Mouse (Mus musculus): ENCODE results near the gene Lrit2.

GRCm38 (mm10) chr14:37083755-37084154 lies 16.0 kb downstream of the Lrit2 start:
- TF ChIP-seq CTCF (IDR thresholded peaks at IDR 0.05; ENCODE audit: low read depth) = no peak
- TF ChIP-seq EP300 (IDR thresholded peaks at IDR 0.05; ENCODE audit: low read depth) = no peak

Measured in liver, postnatal 0 days (tissue).